Mouse (Mus musculus) embryonic fibroblast, embryonic 13.5 days (primary cell): ENCODE results near the gene N4bp2l2.

Experiments
- CTCF ChIP-seq: IDR thresholded peaks from 2 replicates; pipeline ENCODE4 v1.5.1; 2011; ENCODE audit warnings: mild to moderate bottlenecking, control low read depth, low read length, moderate library complexity, borderline replicate concordance; ENCODE audit not compliant: insufficient read depth
- POLR2A ChIP-seq: IDR thresholded peaks from 2 replicates; pipeline ENCODE4 v1.6.1; 2011; ENCODE audit warnings: low read depth, mild to moderate bottlenecking, control low read depth, low read length, moderate library complexity

DNA sequence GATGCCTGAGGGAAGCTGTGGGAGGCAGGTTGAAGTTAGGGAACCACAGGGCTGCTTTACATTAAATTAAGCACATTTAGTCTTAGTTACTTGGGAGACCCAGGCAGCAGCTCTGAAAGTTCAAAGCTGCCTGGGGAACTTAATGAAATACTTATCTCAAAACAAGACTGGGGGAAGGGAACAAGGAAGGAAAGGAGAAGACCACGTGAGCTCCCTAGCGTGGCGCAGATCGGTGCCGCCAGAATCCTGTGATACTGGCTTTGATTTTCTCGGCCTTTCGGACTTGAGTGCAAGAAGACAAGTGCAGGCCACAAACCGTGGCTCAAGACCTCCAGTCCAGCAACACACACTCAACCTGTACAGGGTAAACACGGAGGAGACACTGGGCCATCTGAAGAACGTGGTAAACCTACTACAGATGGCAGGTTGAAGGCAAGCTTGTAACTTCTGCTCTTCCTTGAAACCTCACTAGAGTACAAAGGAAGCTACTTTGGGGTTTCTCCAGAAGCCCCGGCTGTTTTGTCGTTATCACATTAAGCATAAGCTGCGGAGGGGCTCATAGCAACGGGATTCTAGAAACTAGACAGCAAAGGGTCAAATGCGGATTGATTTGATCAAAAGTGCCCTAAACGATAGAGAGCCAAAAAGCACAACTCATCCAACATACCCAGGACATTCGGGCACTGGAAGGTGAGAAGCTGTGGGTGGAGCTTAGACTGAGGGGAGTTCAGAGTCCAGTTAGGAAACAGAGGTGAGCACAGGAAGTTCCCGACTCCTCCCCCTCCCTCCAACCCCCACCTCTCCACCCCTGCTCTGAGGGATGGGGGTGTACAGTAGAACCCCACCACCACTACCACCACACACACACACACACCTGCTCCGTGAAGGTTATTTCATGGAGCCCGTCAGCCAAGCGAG lies 67.5 kb downstream of the N4bp2l2 start:
- no peak for TF ChIP-seq POLR2A
- TF ChIP-seq CTCF: no peak
